Mouse (Mus musculus) kidney, adult 9 months (tissue): ENCODE data around the gene Dbp.

ENCODE experiments used
- DNase-seq: peaks from one replicate; pipeline ENCODE4 v3.0.0; 2022

The Dbp gene

DNA sequence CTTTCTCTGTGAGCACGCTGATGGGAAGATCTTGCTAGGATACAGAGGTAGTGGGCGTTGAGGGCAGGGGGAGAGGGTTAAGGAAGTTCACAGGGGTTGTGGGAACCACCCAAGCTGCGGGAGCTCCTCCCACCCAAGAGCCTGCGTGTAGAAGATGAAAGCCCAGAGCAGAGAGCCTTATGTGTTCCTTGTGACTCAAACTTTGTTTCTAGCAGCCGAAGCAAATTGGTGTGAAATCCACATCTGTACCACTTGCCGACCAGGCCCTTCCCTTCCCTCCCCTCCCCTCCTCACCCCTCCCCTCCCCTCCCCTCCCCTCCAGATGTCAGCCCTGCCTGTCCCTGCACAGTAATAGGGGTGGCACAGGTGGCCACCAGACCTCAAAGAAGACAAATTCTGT, 9.8 kb upstream of the Dbp start:
- no peak for DNase-seq

DNA sequence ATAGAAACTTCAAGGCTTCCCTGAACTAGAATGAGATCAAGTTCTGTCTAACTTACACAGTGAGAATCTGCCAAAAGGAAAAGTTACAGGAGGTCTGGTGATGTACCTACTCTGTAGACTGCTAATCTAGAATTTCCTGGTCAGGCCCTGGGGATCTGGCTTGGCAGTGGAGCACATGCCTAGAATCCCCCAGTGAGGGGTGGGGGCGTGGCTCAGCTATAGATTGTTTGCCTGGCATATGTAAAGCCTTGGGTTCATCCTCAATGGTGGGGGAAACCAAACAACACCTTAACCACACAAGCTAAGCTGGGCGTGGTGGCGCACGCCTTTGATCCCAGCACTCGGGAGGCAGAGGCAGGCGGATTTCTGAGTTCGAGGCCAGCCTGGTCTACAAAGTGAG, 7.0 kb upstream of the Dbp start:
- no peak for DNase-seq

DNA sequence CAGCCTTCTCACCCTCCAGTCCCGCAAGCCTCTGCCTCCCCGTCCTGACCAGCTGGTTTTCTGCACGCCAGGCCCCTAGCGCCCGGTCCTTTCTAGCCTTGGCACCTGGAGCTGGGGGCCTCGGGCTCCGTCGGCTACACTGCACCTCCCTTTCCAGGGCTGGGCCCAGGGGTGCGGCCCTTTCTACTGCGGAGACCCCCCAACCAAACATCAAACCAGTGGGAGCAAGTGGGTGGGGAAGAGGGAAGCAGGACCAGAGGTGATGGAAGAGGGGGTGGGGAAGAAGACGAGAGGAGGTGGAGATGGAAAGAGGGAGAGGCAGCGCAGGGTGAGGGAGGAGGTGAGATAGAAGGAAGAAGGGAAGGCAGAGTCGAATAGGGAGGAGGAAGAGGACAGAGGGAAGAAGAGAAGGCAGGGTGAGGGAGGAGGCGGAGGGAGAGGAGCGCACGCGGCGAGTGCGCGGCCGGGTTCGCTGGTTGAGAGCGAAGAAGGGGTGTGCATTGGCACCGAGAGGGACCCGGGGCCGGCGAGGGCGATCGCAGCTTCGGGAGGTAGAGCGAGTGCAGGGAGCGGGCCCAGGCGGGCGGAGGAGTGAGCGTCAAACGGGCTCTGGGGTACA, 5.3 kb upstream of the Dbp start, which contains the start of gene Car11:
Gene Car11, plus strand, starts transcription at position 321 of the 619 bp plus-strand sequence.
- DNase-seq = no peak

DNA sequence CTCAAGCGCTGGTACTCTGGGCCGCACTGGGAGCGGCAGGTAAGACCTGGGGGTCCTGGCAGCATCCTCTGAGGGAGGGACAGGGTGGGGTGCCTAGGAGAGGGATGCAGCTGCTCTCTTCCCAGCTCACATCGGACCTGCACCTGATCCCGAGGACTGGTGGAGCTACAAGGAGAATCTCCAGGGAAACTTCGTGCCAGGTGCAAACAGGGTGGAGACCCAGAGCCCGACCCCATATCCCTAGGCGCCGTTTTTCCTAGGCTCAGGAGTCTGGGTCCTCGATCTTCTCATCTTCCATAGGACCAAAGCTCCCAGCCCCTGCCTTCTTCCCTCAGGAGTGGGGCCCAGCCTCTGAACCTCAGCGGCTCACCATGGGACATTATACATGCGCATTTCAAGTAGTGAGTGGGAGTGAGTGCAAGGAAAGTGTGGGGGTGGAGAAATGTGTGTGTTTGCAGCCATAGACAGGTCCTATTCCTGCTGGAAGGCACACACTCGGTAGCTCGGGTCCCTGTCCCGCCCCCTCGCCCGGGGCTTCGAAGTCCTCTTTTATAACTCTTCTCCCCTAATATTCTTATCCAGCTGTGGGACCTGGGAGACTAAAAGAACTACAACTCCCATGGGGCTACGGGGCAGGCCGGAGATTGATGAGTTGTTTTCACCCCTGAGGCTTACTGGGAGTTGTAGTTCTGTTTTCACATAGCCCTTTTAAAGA, 4.4 kb upstream of the Dbp start:
- peak; percentile 91 for DNase-seq

DNA sequence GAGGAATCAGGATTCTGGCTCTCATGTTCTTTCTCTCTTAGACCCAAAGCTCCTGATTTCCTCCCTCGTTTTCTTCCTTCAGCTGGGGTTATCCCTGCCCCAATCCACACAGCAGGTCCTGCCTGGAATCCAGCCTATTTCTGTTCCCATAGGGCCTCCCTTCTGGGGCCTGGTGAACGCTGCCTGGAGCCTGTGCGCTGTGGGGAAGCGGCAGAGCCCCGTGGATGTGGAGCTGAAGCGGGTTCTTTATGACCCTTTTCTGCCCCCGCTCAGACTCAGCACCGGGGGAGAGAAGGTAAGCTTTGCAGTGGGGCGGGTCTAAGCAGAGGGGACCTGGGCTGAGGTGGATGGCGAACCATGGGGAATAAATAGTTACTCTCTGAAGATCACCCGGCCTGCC, 3.8 kb upstream of the Dbp start:
- DNase-seq = no peak

DNA sequence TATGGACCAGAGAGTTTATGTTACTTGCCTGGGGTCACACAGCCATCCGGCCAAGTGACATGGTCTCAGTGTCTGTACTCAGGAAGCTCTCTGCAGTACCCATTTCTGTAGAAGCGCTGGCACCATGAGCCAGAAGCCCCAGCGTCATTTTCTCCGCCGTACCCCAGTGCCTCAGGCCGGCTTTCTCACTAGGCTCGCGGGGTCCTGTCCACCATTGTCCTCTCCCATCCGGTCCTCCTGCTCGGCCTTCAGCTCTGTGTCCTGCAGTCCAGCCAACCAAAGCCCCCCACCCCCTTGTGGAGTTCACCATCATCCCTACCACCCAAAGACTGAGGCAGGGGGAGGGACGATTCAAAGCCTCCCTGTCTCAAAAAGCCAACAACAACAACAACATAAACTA, 3.3 kb upstream of the Dbp start:
- no peak for DNase-seq

DNA sequence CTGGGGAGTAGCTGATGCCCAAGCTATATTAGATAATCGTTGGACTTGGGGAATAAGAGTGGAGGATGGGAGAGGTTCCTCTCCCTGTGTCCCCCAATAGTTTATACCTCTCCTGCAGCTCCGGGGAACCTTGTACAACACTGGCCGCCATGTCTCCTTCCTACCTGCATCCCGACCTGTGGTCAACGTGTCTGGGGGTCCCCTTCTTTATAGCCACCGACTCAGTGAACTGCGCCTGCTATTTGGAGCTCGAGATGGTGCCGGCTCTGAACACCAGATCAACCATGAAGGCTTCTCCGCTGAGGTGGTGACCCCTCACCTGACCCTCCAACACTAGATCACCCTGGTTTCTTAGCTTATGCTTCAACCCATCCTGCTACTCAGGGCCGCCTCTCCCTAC, 2.6 kb upstream of the Dbp start:
- no peak for DNase-seq

DNA sequence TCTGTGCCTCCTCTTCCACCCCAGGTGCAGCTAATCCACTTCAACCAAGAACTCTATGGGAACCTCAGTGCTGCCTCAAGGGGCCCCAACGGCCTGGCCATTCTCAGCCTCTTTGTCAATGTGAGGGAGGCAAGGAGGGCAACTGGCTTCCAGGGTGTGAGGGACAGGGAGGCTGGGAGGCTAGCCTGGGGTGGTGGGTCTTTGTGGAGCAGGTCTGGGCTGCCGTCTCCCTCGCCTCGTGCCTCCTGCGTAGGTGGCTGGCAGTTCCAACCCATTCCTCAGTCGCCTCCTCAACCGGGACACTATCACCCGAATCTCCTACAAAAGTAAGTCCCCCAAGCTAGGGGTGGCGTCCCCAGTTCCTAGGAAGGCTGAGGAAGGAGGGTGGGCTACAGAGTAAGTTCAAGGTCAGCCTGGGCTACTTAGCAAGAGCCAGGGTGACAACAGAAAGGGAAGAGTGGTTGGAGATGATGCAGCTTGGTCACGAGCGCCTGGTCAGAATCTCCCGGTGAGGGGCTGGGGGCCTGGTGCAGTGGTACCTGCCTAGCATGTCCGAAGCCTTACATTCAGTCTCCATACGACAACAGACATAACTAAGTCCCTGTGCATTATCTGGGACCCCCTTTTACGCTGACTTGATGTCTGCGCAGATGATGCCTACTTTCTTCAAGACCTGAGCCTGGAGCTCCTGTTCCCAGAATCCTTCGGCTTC, 1.9 kb upstream of the Dbp start:
- peak; percentile 45 for DNase-seq

DNA sequence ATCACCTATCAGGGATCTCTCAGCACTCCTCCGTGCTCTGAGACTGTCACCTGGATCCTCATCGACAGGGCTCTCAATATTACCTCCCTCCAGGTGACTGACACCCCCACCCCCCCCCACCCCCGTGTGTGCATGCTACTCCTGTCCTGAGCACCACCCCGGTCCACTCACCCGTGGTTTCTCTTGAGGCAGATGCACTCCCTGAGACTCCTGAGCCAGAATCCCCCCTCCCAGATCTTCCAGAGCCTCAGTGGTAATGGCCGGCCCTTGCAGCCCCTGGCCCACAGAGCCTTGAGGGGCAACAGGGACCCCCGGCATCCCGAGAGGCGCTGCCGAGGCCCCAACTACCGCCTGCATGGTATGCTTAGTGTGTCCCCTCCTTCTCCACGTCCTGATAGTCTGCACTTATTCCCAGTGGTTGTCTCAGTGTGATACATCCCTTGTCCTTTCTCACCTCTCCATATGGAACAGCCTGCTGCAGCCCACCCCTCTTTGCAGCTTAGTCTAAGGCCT, 1.3 kb upstream of the Dbp start:
- DNase-seq = no peak

DNA sequence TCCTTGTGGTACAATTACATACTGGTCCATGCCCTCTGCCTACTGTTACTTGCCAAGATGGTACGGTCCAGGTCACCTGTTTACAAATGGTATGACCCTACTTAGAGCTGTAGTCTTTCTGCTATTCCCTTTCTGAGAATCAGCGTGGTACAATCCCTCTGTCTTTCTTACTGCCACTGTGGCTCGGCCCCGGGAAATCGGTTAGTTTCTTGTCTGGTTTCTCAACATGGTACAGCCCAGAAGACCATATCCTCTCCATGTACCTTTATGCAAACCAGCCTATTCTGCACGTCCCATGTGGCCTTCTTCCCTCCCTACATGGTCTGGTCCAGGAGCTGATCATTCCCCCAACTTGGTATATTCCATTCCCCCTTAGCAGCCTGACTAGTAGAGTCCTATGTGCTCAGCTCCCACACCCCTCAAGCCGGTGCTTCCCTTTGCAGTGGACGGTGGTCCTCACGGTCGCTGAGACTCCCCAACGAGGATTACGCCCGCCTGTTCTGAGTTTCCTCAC, 785 bp upstream of the Dbp start:
- DNase-seq = peak; percentile 95

DNA sequence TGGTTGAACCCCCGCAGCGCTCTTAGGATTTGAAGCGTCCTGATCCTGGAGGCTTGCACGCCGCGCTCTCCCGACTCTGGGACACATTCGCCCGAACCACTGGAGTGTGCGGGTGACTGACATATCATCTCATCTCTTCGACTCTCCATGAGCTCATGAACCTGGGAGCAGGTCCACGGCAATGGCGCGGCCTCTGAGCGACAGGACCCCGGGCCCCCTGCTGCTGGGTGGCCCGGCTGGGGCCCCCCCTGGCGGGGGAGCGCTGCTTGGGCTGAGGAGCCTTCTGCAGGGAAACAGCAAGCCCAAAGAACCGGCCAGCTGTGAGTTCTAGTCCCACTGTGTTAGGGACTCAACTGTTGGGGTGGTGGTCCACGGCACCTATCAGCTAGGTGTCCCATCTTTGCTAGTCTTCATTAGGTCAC, 566 bp downstream of the Dbp start:
- DNase-seq = no peak

DNA sequence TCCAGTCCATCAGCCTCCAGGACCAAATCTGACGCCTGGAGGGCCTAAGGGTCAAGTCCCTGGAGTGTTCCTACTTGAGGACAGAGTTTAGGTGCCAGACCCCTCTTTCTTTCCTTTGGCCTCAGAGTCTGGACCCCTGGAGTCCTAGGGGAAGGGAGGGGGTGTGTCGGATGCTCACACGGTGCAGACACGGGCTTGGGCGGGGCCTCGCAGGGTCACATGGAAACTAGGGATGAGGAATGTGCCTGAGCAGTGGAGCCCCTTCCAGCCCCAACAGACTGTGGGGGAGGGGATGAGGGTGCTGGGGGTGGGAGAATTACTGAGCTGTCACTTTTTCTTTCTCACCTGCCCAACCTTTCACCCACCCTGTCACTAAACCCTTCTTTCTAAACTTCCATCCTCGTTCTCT, 989 bp downstream of the Dbp start:
- DNase-seq = peak; percentile 98

DNA sequence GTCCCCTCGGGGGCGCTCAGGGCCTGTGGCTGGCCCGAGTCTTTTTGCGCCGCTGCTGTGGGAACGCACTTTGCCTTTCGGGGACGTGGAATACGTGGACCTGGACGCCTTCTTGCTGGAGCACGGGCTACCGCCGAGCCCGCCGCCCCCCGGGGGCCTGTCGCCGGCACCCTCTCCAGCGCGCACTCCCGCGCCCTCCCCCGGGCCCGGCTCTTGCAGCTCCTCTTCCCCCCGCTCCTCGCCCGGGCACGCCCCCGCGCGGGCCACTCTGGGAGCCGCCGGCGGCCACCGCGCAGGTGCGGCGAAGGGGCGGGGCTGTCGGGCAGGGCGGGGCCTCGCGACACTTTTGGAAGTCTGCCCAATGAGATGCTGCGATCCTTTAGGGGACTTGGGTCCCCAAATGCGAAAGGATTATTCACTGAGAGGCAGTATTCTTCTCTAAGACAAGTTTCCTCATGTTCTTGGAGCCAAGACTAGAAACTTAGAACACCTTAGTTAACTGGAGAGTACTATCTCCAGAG, 1.9 kb downstream of the Dbp start:
- DNase-seq = peak; percentile 93

DNA sequence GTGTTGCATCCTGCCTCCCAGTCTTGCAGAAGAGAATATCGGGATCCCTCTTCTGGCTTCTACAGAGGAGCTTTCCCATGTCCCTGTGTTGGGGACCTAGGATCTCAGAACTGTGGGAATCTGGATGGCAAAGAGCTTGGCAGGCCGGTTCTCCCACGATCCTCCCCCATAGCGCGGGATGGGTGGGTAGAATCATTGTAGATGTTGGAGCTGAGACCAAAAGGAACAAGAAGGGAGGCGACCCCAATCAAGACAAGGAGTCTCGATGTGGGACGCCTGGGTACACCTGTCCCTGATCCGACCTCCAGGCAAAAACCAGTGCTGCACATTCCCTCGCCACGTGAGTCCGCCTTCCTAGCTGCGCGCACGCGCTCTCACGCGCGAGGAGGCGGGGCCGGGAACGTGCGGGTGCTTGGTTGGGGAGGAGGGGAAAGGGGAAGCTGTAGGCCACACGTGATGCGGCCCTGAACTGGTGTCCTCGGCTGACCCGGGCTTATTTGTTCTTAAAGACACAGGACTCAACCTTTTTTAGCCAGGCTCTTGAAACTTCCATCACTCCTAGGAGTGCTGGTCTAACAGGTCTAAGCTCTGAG, 2.6 kb downstream of the Dbp start:
- peak; percentile 100 for DNase-seq

DNA sequence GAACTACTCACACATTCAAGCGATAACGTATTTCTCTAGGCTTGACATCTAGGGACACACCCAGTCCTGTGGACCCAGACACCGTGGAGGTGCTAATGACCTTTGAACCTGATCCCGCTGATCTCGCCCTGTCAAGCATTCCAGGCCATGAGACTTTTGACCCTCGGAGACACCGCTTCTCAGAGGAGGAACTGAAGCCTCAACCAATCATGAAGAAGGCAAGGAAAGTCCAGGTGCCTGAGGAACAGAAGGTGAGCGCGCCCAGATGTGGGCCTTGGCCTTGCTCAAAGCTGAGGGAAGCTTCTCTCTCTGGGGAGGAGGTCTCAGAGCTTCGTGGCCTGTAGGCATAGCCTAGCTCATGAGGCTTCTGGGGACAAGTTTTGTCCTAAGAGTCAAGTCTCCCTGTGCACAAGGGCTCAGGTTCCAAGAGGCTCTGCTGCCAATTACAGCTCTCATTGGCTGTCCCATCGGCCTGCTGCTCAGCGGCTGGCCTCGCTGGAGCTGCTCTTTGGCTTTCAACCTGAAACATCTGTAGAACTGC, 3.4 kb downstream of the Dbp start:
- DNase-seq = peak; percentile 94

DNA sequence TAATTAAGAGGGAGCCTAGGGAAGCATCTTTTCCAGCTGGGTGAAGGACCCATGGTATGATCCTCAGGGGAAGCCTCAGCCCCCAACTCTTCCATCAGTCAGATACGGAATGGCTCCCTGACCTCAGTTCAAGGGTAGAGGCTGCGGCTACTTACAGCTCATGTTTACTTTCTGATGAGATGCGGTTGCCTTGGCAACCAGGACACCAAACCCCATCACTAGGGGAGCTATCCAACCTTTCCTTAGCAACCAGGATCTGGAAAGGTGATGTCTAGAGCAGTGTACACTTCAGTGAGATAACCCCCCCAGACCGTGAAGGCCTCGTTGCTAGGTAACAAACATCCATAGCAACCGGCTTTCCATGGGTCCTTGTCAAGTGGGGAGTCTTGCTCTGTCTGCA, 4.1 kb downstream of the Dbp start:
- peak; percentile 51 for DNase-seq

DNA sequence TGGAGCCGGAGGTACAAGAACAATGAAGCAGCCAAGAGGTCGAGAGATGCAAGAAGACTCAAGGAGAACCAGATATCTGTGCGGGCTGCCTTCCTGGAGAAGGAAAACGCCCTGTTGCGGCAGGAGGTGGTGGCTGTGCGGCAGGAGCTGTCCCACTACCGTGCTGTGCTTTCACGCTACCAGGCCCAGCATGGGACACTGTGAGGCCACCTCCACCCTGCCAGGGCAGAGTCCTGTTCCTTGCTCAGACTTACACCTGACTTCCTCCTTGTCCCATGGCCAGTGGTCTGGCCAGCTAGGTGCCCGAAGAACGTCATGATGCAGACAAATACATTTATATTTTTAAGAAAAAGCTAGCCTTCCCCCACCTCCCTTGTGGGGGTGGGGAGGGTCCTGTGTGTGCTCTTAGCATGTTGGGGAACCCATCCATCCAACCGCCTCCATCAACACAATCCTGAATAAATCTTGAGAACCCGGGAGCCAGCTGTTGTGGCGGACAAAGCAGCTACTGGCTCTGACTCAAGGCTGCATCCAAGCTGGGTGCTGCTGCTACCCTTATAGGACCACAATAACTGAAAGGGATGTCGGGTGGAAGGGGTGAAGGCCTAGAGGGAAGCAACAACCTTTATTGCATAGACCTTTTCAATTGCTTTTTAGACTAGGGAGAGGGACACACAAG, 4.9 kb downstream of the Dbp start:
- peak; percentile 52 for DNase-seq

DNA sequence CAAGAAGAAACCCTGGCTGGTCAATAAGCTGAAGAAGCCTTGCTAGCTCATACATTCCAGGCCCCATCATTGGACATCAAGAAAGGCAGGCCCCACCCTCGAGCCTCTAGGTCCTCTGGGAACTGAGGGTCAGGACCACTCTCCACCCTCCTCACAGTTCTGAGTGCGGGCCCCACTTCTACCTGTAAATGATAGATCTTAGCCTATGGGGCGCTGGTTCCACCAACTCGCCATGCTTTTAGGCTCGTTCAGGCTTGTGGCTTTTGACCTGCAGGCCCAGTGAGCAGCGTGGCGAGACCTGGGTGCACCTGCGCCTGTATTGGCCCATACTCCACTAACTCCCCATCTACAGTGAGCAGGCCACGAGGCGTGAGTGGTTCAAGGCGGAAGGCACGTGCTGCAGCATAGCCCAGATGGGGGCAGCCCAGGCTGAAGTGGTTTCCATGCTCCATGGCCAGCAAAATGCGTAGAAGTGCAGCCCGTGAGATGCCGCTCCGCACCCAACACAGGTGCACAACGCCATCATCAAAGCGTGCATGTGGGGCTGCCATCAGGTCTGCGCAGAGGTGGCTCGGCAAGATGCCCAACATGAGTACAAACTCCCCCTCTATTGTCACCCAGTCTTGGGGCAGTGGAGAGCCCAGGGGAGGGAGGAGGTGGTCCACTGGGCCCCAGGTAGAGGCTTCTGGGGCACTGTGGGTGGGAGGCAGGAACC, 5.7 kb downstream of the Dbp start:
- peak; percentile 68 for DNase-seq

DNA sequence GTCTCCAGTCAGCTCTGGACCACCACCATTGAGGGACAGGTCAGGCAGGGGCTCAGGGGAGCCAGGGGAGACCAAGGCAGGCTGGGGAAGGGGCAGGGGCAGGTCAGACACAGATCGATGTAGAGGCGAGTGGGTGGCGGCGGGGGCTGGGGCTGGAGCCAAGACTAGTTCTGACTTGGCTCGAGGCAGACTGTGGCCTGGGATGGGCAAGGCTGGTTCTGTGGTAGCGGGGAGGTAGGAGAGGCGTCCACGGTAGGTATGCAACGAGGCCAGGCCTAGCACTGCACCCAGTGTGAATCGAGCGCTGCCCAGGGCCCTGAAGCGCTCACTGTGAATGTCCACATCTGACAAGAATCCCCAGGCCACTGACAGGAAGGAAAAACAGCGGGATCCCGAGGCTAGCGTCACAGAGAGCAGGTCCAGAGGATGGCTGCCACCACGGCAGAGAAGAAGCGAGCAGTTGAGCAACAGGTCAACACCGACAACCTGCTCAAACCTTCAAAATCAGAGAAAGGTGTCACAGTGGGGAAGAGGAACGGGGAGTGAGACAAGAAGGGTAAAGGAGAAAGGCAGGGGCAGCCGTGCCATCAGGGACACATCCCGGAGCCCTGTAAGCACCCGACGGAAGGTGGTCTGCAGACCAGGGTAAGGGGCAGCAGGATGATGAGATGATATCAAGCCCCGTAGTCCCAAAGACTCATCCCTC, 6.6 kb downstream of the Dbp start:
- DNase-seq = peak; percentile 66

DNA sequence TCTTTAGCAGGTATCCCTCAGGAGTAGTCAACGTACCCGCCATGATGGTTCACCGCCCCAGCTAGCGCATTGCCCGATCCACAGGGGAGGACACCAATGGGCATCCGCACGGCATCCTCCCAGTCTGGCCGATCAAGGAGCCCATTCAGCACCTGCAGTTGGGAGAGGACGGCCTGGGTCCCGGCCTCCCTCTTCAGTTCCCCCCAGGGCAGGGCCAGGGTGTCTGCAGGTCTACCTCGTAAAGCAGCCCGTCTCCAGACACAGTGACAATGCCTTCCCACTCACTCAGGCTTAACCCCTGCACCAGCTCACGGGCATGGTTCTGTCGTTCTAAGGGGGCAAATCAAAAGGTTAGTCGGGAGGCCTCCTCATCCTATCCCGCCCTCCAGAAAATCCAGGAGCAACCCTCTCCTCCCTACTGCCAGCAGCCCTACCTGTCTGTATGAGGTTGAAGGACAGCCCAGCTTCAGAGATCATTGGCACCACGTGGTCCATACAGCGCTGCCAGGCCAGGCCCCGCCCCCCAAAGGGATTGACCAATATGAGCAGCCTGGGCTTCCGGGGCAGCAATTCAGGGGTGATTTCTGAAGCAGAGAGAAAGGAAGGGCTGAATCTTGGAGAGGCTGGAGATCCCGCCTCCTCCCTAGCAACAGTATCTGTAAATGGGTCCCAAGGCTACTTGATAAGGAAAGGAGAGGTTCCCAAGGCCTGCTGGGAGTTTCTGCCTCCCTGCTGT, 7.3 kb downstream of the Dbp start:
- peak; percentile 97 for DNase-seq
